Comparison of ENCODE assay signal across 20 mouse cellular contexts in the genomic region with DNA sequence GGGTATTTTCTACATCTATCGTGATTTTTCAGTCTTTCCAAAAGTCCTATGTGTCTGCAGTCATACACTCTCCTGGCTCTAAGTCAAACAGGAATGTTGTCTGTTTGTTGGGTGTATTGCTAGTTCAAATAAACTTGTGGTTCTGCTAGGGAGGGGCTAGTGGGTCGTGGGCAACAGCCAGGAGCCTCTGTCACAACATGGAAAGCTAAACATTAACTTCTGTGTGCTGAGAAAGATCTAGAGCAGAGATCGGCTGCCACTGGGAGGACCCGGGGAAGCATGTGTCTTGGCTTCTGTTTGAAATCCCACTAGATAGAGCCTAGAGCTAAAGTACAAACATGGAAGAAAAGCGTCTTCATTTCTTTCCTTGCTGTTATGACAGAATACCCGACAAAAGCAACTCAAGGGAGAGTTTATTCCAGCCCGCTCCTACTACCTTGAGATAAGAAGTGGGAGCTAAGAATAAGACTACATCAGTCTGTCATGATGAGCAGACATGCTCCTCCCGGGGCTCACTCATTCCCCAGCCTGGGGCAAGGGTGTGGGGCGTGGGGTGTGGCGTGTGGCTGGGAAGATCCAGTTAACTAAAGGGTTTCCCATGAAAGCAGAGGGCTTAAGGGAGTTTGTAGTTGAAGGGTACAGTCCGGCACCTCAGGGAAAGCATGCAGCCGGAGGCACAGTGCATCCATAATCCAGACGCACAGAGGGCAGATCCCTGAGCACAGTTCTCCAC.
DNase-seq lines count a peak whose midpoint lies in the region; ATAC-seq and TF ChIP-seq lines count a peak whose summit lies in the region.
"Had no signal": no experiment of that assay in that cellular context is flagged by ENCODE, and none has a peak within 500 bp of the region (broad histone marks: within the 10 kb centered on the region; RNA-seq: fewer than 3 reads in every experiment).

No protein-coding gene starts in this region.

- DNase-seq in kidney, adult 8-10 months: peak; percentile 15 to 40
- DNase-seq in kidney, postnatal 10 days: no peak
- DNase-seq in Patski (ENCODE audit: low read depth, low spot score): no peak
- DNase-seq in liver, embryonic 13.5 days: no peak
- DNase-seq in right cerebral cortex, postnatal 10 days (ENCODE audit: low spot score in 2 of 2): no peak
- DNase-seq: adrenal gland, adult 2 months; cerebellum, postnatal 14 days; heart, postnatal 14 days; midbrain, embryonic 14.5 days; retina, postnatal 1 day; thymus, adult 2 months had no signal

- in situ Hi-C loops in Patski (cut with MboI; ENCODE audit: low pct_unique_long_range_greater_than_20kb): no loop called here

- H3K27ac ChIP-seq in liver, embryonic 13.5 days: no peak overlapping the region
- H3K27ac ChIP-seq in hindbrain, embryonic 16.5 days (ENCODE audit: low read depth, low read length): no peak overlapping the region
- H3K27ac ChIP-seq: hindbrain, embryonic 15.5 days; limb, embryonic 15.5 days; macrophage had no signal

- CTCF ChIA-PET in Patski (lab: Charles Lee): no interaction called here

- peak; percentile 42 for ATAC-seq in Patski
- 0 out of 2 replicates have a peak, but pooled peaks have one; percentile 21 for ATAC-seq in erythroid progenitor cell, adult 5-6 weeks (replicated peaks; ENCODE audit: low FRiP score, poor library complexity, severe bottlenecking)
- peak; percentile 52; the same call in 1 of the 2 replicates for ATAC-seq in liver, embryonic 13.5 days (ENCODE audit: low read depth)
- no peak for ATAC-seq in megakaryocyte, adult 5-6 weeks (ENCODE audit: poor library complexity, severe bottlenecking)
- no peak for ATAC-seq in hindbrain, embryonic 16.5 days
- ATAC-seq: forebrain, embryonic 16.5 days had no signal

- no peak overlapping the region for H3K4me2 ChIP-seq in liver, embryonic 13.5 days
- no peak overlapping the region for H3K4me2 ChIP-seq in hindbrain, embryonic 16.5 days (ENCODE audit: low read length)
- H3K4me2 ChIP-seq: heart, embryonic 11.5 days; hindbrain, embryonic 15.5 days; limb, embryonic 15.5 days had no signal

- no peaks in the 10 kb centered on the region for H3K9me3 ChIP-seq in liver, embryonic 13.5 days (replicated peaks)
- H3K9me3 ChIP-seq in hindbrain, embryonic 16.5 days (ENCODE audit: control insufficient read depth, low read length): no peaks in the 10 kb centered on the region
- H3K9me3 ChIP-seq: hindbrain, embryonic 15.5 days; limb, embryonic 15.5 days had no signal

- H3K27me3 ChIP-seq in Patski: peaks cover 37% of the 10 kb centered on the region
- 0 out of 2 replicates have a peak, but pooled peaks cover 7% of the 10 kb centered on the region for H3K27me3 ChIP-seq in liver, embryonic 13.5 days
- H3K27me3 ChIP-seq in hindbrain, embryonic 16.5 days (replicated peaks; ENCODE audit: control insufficient read depth, insufficient read depth, low read length): no peaks in the 10 kb centered on the region
- H3K27me3 ChIP-seq: hindbrain, embryonic 15.5 days had no signal

- POLR2A ChIA-PET in Patski (lab: Charles Lee): no interaction called here

- peaks cover 13% of the 10 kb centered on the region; the same call in 1 of the 2 replicates for H3K4me1 ChIP-seq in liver, embryonic 13.5 days (replicated peaks)
- H3K4me1 ChIP-seq in hindbrain, embryonic 16.5 days (ENCODE audit: control insufficient read depth, insufficient read depth, low read depth, low read length): no peaks in the 10 kb centered on the region
- H3K4me1 ChIP-seq: hindbrain, embryonic 15.5 days had no signal

- no peak overlapping the region for H3K9ac ChIP-seq in liver, embryonic 13.5 days
- H3K9ac ChIP-seq in hindbrain, embryonic 16.5 days (ENCODE audit: low read depth, low read length): no peak overlapping the region
- H3K9ac ChIP-seq: hindbrain, embryonic 15.5 days; limb, embryonic 15.5 days had no signal

- 56% methylated on average over 13 of the region's 13 CpGs for WGBS in liver, embryonic 13.5 days (ENCODE audit: insufficient replicate concordance)
- WGBS in hindbrain, embryonic 16.5 days: 73% methylated on average over 13 of the region's 13 CpGs

- H3K36me3 ChIP-seq in liver, embryonic 13.5 days: no peaks in the 10 kb centered on the region
- no peaks in the 10 kb centered on the region for H3K36me3 ChIP-seq in hindbrain, embryonic 16.5 days (ENCODE audit: control insufficient read depth, insufficient read depth, low read length)
- H3K36me3 ChIP-seq: hindbrain, embryonic 15.5 days; limb, embryonic 15.5 days had no signal

- no peak overlapping the region for H3K4me3 ChIP-seq in liver, embryonic 13.5 days (replicated peaks)
- H3K4me3 ChIP-seq in hindbrain, embryonic 16.5 days (ENCODE audit: low read length): no peak overlapping the region
- H3K4me3 ChIP-seq: hindbrain, embryonic 15.5 days; limb, embryonic 15.5 days; myocyte had no signal

- TF ChIP-seq CTCF in Patski (IDR thresholded peaks at IDR 0.05): no peak

Comparison
In these comparisons a context has a peak if more than half of its experiments do, and no peak if none do; other contexts are left out.
1. DNase-seq: peak in kidney, adult 8-10 months (2 of 2); none in kidney, postnatal 10 days (single experiment), Patski (single experiment), liver, embryonic 13.5 days (single experiment) and right cerebral cortex, postnatal 10 days (0 of 2).
2. ATAC-seq: peak in Patski (single experiment), erythroid progenitor cell, adult 5-6 weeks (single experiment) and liver, embryonic 13.5 days (single experiment); none in megakaryocyte, adult 5-6 weeks (single experiment) and hindbrain, embryonic 16.5 days (single experiment).